Mouse (Mus musculus) brain, embryonic 14.5 days (tissue): ENCODE data around the gene Ttpal.

ENCODE experiments used
- CTCF ChIP-seq: fragments of 200-500 bp; IDR thresholded peaks from 2 replicates; pipeline ENCODE4 v1.5.1; 2012; ENCODE audit warnings: inconsistent platforms, mild to moderate bottlenecking, moderate library complexity, borderline replicate concordance; ENCODE audit not compliant: insufficient read depth, insufficient read length; ENCODE audit errors: extremely low read depth
- POLR2A ChIP-seq: fragments of 200-500 bp; IDR thresholded peaks from 2 replicates; pipeline ENCODE4 v1.6.1; 2012; ENCODE audit warnings: mild to moderate bottlenecking, inconsistent platforms, borderline replicate concordance; ENCODE audit not compliant: poor library complexity, insufficient read depth, insufficient read length, severe bottlenecking; ENCODE audit errors: extremely low read depth

- TF ChIP-seq POLR2A (no peak), CTCF (no peak)
Measured at GRCm38 (mm10) chr2:163592084-163592483, 10.0 kb upstream of the Ttpal start.
